In genomic region chr6:31284390-31284789, GRCm38 (mm10) we compare ENCODE assay signal across 9 mouse cellular contexts.
DNase-seq lines count a peak whose midpoint lies in the region; TF ChIP-seq lines count a peak whose summit lies in the region.
"Had no signal": no experiment of that assay in that cellular context is flagged by ENCODE, and none has a peak within 500 bp of the region (broad histone marks: within the 10 kb centered on the region; RNA-seq: fewer than 3 reads in every experiment).

No protein-coding gene starts in this region.

- peak overlapping the region; percentile 88 for H3K27ac ChIP-seq in layer of hippocampus, adult 2 months

- peaks cover 6% of the 10 kb centered on the region for H3K27me3 ChIP-seq in megakaryocyte, embryonic 14.5 days (replicated peaks)

- intact Hi-C loops in left cerebral cortex, postnatal 25 days (cut with DNase I): loop anchor here (10.0 kb wide), 1 partner anchor 110 kb away; the partner anchor contains the start of gene Mkln1

- H3K4me1 ChIP-seq in megakaryocyte, embryonic 14.5 days: peaks cover 29% of the 10 kb centered on the region

- H3K36me3 ChIP-seq in megakaryocyte, embryonic 14.5 days (replicated peaks; ENCODE audit: low read length): peaks cover 3% of the 10 kb centered on the region

- H3K9me3 ChIP-seq in megakaryocyte, embryonic 14.5 days: no peaks in the 10 kb centered on the region

- no peak for DNase-seq in layer of hippocampus, adult 2 months (ENCODE audit: low spot score in 2 of 2)
- DNase-seq in layer of hippocampus, postnatal 10 days (ENCODE audit: low spot score in 2 of 2): no peak
- DNase-seq in 416B (ENCODE audit: low read depth) (peak; percentile 52), ZHBTc4 (ENCODE audit: low read depth, low spot score) (peak; percentile 30)
- DNase-seq in cerebellum, adult 9-11 months: no peak
- DNase-seq in left cerebral cortex, postnatal 25 days (ENCODE audit: low spot score in 2 of 2): no peak
- DNase-seq: cerebellum, postnatal 36 days; forebrain, postnatal 0 days had no signal

- TF ChIP-seq CTCF in layer of hippocampus, adult 2 months (conservative IDR thresholded peaks at IDR 0.05): no peak

- H3K4me3 ChIP-seq in layer of hippocampus, adult 2 months: no peak overlapping the region
- peak overlapping the region; percentile 79 for H3K4me3 ChIP-seq in megakaryocyte, embryonic 14.5 days (replicated peaks)

Comparison
In these comparisons a context has a peak if more than half of its experiments do, and no peak if none do; other contexts are left out.
1. DNase-seq: peak in 416B (single experiment) and ZHBTc4 (single experiment); none in layer of hippocampus, adult 2 months (0 of 2), layer of hippocampus, postnatal 10 days (0 of 2), cerebellum, adult 9-11 months (single experiment) and left cerebral cortex, postnatal 25 days (0 of 2).